Comparison of ENCODE assay signal across 16 mouse cellular contexts in genomic region chr5:116262689-116263088, GRCm38 (mm10). TPM values are rescaled to one million over a fixed set of nuclear protein-coding genes. Genes with fewer than 3 reads are reported as not detected.
"Had no signal": no experiment of that assay in that cellular context is flagged by ENCODE, and none has a peak within 500 bp of the region (broad histone marks: within the 10 kb centered on the region; RNA-seq: fewer than 3 reads in every experiment).

No protein-coding gene starts in this region.

- H3K27me3 ChIP-seq: midbrain, embryonic 12.5 days; midbrain, embryonic 15.5 days; neural tube, embryonic 12.5 days; stomach, embryonic 15.5 days had no signal

- H3K4me2 ChIP-seq: lung, embryonic 14.5 days; midbrain, embryonic 12.5 days; midbrain, embryonic 15.5 days; neural tube, embryonic 12.5 days; stomach, embryonic 15.5 days had no signal

- DNase-seq: lung, adult 18-20 months; lung, embryonic 14.5 days; lung, postnatal 4 days; right cerebral cortex, postnatal 14 days; thymus, adult 18-20 months; thymus, postnatal 14 days; thymus, postnatal 36 days had no signal

- H3K9me3 ChIP-seq: midbrain, embryonic 10.5 days; midbrain, embryonic 12.5 days; midbrain, embryonic 15.5 days; neural tube, embryonic 12.5 days; stomach, embryonic 15.5 days had no signal

- H3K4me3 ChIP-seq: midbrain, embryonic 10.5 days; midbrain, embryonic 12.5 days; midbrain, embryonic 15.5 days; neural tube, embryonic 12.5 days; stomach, embryonic 15.5 days had no signal

- H3K4me1 ChIP-seq: neural tube, embryonic 12.5 days; stomach, embryonic 15.5 days had no signal

- ATAC-seq: midbrain, embryonic 15.5 days had no signal

- H3K36me3 ChIP-seq: midbrain, embryonic 10.5 days; midbrain, embryonic 12.5 days; midbrain, embryonic 15.5 days; neural tube, embryonic 12.5 days; stomach, embryonic 15.5 days had no signal

- H3K9ac ChIP-seq: lung, embryonic 14.5 days; midbrain, embryonic 12.5 days; midbrain, embryonic 15.5 days; neural tube, embryonic 12.5 days; stomach, embryonic 15.5 days had no signal

- H3K27ac ChIP-seq: midbrain, embryonic 10.5 days; midbrain, embryonic 12.5 days; midbrain, embryonic 15.5 days; neural tube, embryonic 12.5 days; stomach, embryonic 15.5 days had no signal

RNA-seq across cellular contexts. Expression of gene Ccdc60, which starts 26.1 kb away (rescaled TPM):
- total RNA-seq: megakaryocyte, adult 5-6 weeks; megakaryocyte-erythroid progenitor cell, adult 5-6 weeks; neutrophil, adult 5-6 weeks had no signal
- polyA plus RNA-seq: spleen, adult 2 months had no signal
